Mouse (Mus musculus): ENCODE measurements around the gene Ralgapb. TPM values are rescaled to one million over a fixed set of nuclear protein-coding genes. Genes with fewer than 3 reads are reported as not detected.
A peak's percentile ranks its signal among the peaks of the same experiment; 100 is the strongest.

Ralgapb gene
- polyA plus RNA-seq, 1 experiment from 2014 or later = 28.0 TPM

GRCm38 (mm10) chr2:158524129-158524860 is 114.6 kb downstream of the Ralgapb start:
- no peaks in the 10 kb centered on the region for H3K9me3 ChIP-seq
- no peak for ATAC-seq (replicated peaks)

GRCm38 (mm10) chr2:158534090-158534489 is 124.4 kb downstream of the Ralgapb start:
- no peak overlapping the region for H3K27ac ChIP-seq
- H3K4me2 ChIP-seq = no peak overlapping the region
- H3K4me3 ChIP-seq = no peak overlapping the region
- H3K9ac ChIP-seq = no peak overlapping the region
- H3K4me1 ChIP-seq = no peaks in the 10 kb centered on the region
- H3K9me3 ChIP-seq = no peaks in the 10 kb centered on the region
- peak; percentile 69; the same call in 1 of the 2 replicates for ATAC-seq (replicated peaks)
- H3K27me3 ChIP-seq (replicated peaks) = no peaks in the 10 kb centered on the region
- 4% methylated on average over 4 of the region's 4 CpGs for WGBS
- no peaks in the 10 kb centered on the region for H3K36me3 ChIP-seq (replicated peaks)

More at GRCm38 (mm10) chr2:158524129-158524860, 114.6 kb downstream of the Ralgapb start:
- Histone ChIP-seq H3K4me2 (no peak overlapping the region), H3K4me3 (no peak overlapping the region), H3K4me1 (no peaks in the 10 kb centered on the region), H3K27me3 (replicated peaks) (no peaks in the 10 kb centered on the region), H3K27ac (no peak overlapping the region), H3K9ac (no peak overlapping the region), H3K36me3 (replicated peaks) (no peaks in the 10 kb centered on the region)
- WGBS = 80% methylated on average over 16 of the region's 16 CpGs

- no peaks in the 10 kb centered on the region for H3K27me3 ChIP-seq (replicated peaks)
- H3K36me3 ChIP-seq (replicated peaks) = no peaks in the 10 kb centered on the region
- H3K4me1 ChIP-seq = no peaks in the 10 kb centered on the region
- H3K9ac ChIP-seq = no peak overlapping the region
- ATAC-seq (replicated peaks) = 0 out of 2 replicates have a peak, but pooled peaks have one; percentile 27
- H3K9me3 ChIP-seq = no peaks in the 10 kb centered on the region
- 75% methylated on average over 8 of the region's 8 CpGs for WGBS
- H3K4me2 ChIP-seq = no peak overlapping the region
- H3K27ac ChIP-seq = no peak overlapping the region
- H3K4me3 ChIP-seq = no peak overlapping the region
These were observed 124.9 kb downstream of the Ralgapb start for GRCm38 (mm10) chr2:158534559-158534958.

- peak overlapping the region; percentile 18 for H3K4me3 ChIP-seq
- 62% methylated on average over 24 of the region's 24 CpGs for WGBS
- H3K36me3 ChIP-seq (replicated peaks) = no peaks in the 10 kb centered on the region
- no peaks in the 10 kb centered on the region for H3K9me3 ChIP-seq
- H3K4me2 ChIP-seq = peak overlapping the region; percentile 44
- no peak overlapping the region for H3K9ac ChIP-seq
- H3K27me3 ChIP-seq (replicated peaks) = no peaks in the 10 kb centered on the region
- no peaks in the 10 kb centered on the region for H3K4me1 ChIP-seq
- H3K27ac ChIP-seq = no peak overlapping the region
- ATAC-seq (replicated peaks) = peak; percentile 75
These were observed 130.0 kb downstream of the Ralgapb start for GRCm38 (mm10) chr2:158539433-158540305.

- 61% methylated on average over 4 of the region's 4 CpGs for whole genome bisulfite sequencing
These were observed 131.6 kb downstream of the Ralgapb start for GRCm38 (mm10) chr2:158541286-158541685.

GRCm38 (mm10) chr2:158545266-158545665 is 135.6 kb downstream of the Ralgapb start:
- H3K9ac ChIP-seq = no peak overlapping the region
- WGBS = 79% methylated on average over 2 of the region's 2 CpGs
- no peak overlapping the region for H3K4me2 ChIP-seq
- H3K9me3 ChIP-seq = no peaks in the 10 kb centered on the region
- peaks cover 9% of the 10 kb centered on the region for H3K27me3 ChIP-seq (replicated peaks)
- H3K4me3 ChIP-seq = no peak overlapping the region
- peaks cover 8% of the 10 kb centered on the region; the same call in 1 of the 2 replicates for H3K4me1 ChIP-seq
- H3K27ac ChIP-seq = no peak overlapping the region
- ATAC-seq (replicated peaks) = no peak
- no peaks in the 10 kb centered on the region for H3K36me3 ChIP-seq (replicated peaks)

More at GRCm38 (mm10) chr2:158541286-158541685, 131.6 kb downstream of the Ralgapb start:
- Histone ChIP-seq H3K9me3 (no peaks in the 10 kb centered on the region), H3K4me2 (no peak overlapping the region), H3K27me3 (replicated peaks) (no peaks in the 10 kb centered on the region), H3K36me3 (replicated peaks) (no peaks in the 10 kb centered on the region), H3K4me1 (no peaks in the 10 kb centered on the region; the same call in 1 of the 2 replicates), H3K27ac (no peak overlapping the region), H3K9ac (no peak overlapping the region), H3K4me3 (no peak overlapping the region)
- ATAC-seq (replicated peaks) = no peak

GRCm38 (mm10) chr2:158546751-158547150 is 137.1 kb downstream of the Ralgapb start:
- peak; percentile 56 for ATAC-seq (replicated peaks)
- Histone ChIP-seq H3K36me3 (replicated peaks) (no peaks in the 10 kb centered on the region), H3K4me1 (peaks cover 12% of the 10 kb centered on the region; the same call in 1 of the 2 replicates), H3K9ac (peak overlapping the region; percentile 40; the same call in 1 of the 2 replicates), H3K27me3 (replicated peaks) (peaks cover 9% of the 10 kb centered on the region), H3K9me3 (no peaks in the 10 kb centered on the region), H3K4me2 (peak overlapping the region; percentile 33), H3K4me3 (no peak overlapping the region), H3K27ac (no peak overlapping the region)
- 2% methylated on average over 17 of the region's 17 CpGs for WGBS

Other genes starting within 250 kb of the Ralgapb start
- 1.6 TPM in 2 replicates for gene D630003M21Rik, start 180.6 kb upstream of the Ralgapb start, polyA plus RNA-seq (2015; fragmentation: Nextera tagmentation; extraction: Ambion mirVana)
- not detected in 2 replicates for gene Bpi, start 151.8 kb upstream of the Ralgapb start, polyA plus RNA-seq (2015; fragmentation: Nextera tagmentation; extraction: Ambion mirVana)
- 4.8 and 4.9 TPM in 2 replicates for gene Lbp, start 103.4 kb upstream of the Ralgapb start, polyA plus RNA-seq (2015; fragmentation: Nextera tagmentation; extraction: Ambion mirVana)
- gene Snhg11, start 34.2 kb upstream of the Ralgapb start, polyA plus RNA-seq (2015; fragmentation: Nextera tagmentation; extraction: Ambion mirVana) = 560 and 673 TPM in 2 replicates
- not detected in 2 replicates for gene Adig, start 92.8 kb downstream of the Ralgapb start, polyA plus RNA-seq (2015; fragmentation: Nextera tagmentation; extraction: Ambion mirVana)
- 0.50 and 0.63 TPM in 2 replicates for gene Arhgap40, start 102.9 kb downstream of the Ralgapb start, polyA plus RNA-seq (2015; fragmentation: Nextera tagmentation; extraction: Ambion mirVana)
- 9.8 and 10.5 TPM in 2 replicates for gene Slc32a1, start 200.9 kb downstream of the Ralgapb start, polyA plus RNA-seq (2015; fragmentation: Nextera tagmentation; extraction: Ambion mirVana)
- gene Actr5, start 215.0 kb downstream of the Ralgapb start, polyA plus RNA-seq (2015; fragmentation: Nextera tagmentation; extraction: Ambion mirVana) = 11.7 and 12.8 TPM in 2 replicates